Mouse (Mus musculus): ENCODE measurements around the gene Dtl.

Gene Dtl

GRCm38 (mm10) chr1:191575458-191576247 lies at the start of gene Dtl, which contains the start of gene Ints7:
Dtl (minus strand) TSS chr1:191575544.
Ints7 (plus strand) TSS chr1:191575636.
- in situ Hi-C loops (cut with MboI, MseI): no loop called here

DNA sequence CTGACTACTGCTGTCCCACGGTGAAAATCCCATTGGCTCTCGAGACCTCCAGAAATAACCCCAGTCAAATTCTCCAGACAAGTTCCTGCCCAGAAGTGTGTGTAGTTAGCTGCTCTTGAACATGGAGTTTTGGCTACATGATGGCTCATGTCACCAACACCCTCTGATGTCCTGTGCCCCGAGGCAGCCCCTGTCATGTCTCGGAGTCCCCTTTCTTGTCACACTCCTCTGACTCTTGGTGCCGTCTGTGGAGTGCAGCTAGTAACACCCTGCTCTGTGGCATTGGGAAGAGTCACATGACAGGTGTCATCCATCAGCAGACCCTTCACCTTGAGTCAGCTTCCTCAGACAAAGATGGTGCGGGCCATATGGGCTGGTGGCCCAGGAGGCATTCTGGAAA lies 49.7 kb upstream of the Dtl start:
- in situ Hi-C loops (cut with MboI, MseI): no loop called here

DNA sequence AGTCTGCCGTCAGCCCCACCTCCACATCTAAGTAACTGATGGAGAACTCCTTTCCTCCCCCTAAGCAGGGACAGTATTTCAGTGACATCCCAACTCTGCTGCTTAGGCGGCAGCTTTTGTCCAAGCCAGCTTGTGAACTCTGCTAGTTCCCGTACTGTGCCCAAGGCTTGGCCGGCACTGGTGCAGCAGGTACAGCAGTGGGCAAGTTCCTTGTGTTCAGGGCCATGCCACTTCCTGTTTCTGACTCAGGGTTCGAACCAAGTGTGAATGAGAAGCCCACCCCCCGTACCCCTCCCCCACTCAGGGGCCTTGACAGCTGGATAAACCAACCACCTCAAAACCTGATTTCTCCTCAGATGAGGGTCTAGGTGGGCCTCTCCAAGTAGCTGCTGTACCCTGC lies 49.1 kb upstream of the Dtl start:
- in situ Hi-C loops (cut with MboI, MseI): no loop called here

GRCm38 (mm10) chr1:191622801-191623200 lies 47.5 kb upstream of the Dtl start:
- in situ Hi-C loops (cut with MboI, MseI): no loop called here

- in situ Hi-C loops (cut with MboI, MseI): no loop called here
These were observed 45.8 kb upstream of the Dtl start for GRCm38 (mm10) chr1:191621096-191621495.

GRCm38 (mm10) chr1:191618067-191618766 lies 42.9 kb upstream of the Dtl start:
- in situ Hi-C loops (cut with MboI, MseI): no loop called here

- in situ Hi-C loops (cut with MboI, MseI): no loop called here
These were observed 42.2 kb upstream of the Dtl start for GRCm38 (mm10) chr1:191617589-191617988.

DNA sequence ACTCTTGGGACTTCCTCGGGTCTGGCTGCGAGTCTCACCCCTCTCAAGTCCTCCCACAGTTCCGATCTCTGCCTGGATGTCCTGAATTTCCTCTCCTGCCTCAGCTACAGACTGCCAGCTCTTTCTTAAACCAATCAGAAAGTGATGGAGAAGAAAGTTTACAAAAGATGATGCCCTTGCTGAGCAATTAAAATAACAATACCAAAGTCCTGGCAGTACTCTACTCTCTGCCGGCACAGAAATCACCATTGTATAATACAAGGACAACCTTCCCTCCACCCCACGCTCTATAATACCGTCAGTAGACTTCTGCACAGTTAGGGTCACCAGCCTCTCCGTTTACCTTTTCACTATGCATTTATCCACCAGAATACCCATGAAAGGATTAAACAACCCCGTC lies 40.9 kb upstream of the Dtl start:
- in situ Hi-C loops (cut with MboI, MseI): no loop called here

DNA sequence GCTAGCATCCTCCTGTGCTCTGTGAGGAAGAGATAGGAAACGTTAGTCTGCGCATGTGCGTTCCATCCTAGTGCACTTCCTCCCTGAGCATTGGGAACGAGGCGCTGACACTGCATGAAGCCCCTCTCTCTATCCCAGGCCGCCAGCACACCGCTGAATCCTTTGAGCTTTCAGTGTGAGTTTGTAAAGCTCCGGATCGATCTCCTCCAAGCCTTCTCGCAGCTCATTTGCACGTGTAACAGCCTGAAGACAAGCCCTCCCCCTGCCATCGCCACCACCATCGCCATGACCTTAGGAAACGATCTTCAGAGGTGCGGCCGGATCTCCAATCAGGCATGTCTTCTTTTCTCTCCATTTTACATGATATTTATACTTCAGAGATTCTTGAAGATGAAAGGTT lies 37.5 kb upstream of the Dtl start:
- in situ Hi-C loops (cut with MboI, MseI): no loop called here

GRCm38 (mm10) chr1:191611686-191612085 lies 36.3 kb upstream of the Dtl start:
- in situ Hi-C loops (cut with MboI, MseI): no loop called here

- in situ Hi-C loops (cut with MboI, MseI): no loop called here
These were observed 35.0 kb upstream of the Dtl start for GRCm38 (mm10) chr1:191610357-191610756.

DNA sequence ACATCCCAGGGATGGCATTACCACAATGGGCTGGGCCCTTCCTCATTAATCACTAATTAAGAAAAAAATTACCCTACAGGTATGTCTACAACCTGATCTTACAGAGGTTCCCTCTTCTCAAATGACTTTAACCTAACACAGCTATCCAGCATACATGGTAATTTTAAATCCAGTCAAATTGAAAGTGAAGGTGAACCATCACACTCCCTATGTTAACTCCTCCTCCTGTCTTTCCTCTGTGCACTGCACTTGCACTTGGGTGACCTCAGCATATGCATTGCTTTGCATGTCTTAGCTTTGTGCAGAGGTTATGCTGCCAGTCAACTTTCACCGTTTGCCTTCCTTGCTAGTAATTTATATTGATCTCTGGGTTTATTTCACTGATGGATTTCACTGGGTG lies 34.2 kb upstream of the Dtl start:
- in situ Hi-C loops (cut with MboI, MseI): no loop called here

GRCm38 (mm10) chr1:191609051-191609450 lies 33.7 kb upstream of the Dtl start:
- in situ Hi-C loops (cut with MboI, MseI): no loop called here

DNA sequence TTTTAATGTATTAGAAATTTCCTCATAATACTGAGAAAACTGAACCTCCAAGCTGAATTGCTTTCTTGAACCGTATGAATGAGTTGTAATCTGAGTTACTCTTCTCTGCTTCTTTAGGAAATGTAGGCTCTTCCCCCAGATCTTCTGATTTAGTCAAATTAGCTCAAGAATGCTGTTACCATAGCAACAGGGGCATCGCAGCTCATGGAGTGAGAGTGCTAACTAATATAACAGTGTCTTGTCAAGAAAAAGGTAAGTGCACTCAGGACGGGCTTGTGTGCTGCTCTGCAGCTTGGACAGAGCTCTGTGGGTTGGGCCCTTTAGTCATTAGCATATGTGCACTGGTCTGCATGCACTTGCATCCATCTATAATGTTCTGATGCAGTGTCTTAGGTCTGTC lies 29.3 kb upstream of the Dtl start:
- in situ Hi-C loops (cut with MboI, MseI): no loop called here

DNA sequence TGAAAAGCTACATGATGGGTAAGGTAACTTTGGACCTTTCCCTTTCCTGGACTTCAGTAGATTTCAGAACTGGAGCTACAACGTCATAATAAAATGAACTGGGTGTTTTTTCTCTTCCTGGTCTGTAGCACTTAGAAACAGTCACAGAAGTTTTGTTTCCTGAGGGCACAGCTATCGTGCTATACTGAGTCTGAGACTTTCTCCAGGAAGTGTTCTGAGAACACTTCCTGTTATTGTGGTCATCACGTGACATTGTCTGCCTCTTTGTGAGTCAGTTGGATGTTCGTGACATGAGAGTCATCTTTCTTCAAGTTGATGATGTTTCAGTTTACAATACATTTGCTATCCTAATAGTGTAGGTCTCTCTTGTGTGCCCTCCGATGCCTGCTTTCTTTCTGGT lies 23.9 kb upstream of the Dtl start:
- in situ Hi-C loops (cut with MboI, MseI): no loop called here

DNA sequence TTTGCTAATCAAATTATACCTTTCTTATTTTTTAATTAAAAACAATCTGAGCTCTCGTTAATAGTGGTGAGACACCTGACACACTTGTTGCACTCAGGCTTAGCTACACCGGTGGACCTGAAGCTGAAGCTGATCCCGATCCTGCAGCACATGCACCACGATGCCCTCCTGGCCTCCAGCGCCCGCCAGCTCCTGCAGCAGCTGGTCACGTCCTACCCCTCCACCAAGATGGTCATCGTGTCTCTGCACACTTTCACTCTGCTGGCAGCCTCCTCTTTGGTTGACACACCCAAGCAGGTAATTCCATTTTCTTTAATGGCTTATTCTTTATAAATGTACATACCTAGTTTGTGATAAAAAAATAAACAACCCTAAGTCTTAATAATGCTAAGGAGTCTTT lies 20.7 kb upstream of the Dtl start:
- in situ Hi-C loops (cut with MboI, MseI): no loop called here

GRCm38 (mm10) chr1:191592016-191592720 lies 16.8 kb upstream of the Dtl start:
- in situ Hi-C loops (cut with MboI, MseI): loop anchor here (5.0 kb wide), 1 partner anchor 225 kb away; no protein-coding TSS in a partner anchor

DNA sequence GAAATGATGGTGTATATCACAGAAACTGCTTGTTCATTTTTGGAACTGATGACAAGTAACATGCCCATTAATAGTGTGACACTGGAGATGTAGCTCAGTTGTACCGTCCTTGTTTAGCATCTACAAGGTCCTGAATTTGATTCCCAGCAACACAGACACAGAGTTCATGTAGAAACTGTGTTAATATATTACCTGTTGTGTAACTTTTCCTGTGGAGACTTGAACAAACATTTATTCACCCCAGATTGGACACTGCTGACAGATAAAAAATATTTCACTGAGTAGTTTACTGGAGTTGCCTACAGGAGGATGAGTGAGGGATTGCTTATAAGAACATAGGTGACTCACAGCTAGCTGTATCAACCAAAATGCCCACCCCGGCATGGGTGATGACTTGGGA lies 13.4 kb upstream of the Dtl start:
- in situ Hi-C loops (cut with MboI, MseI): no loop called here

GRCm38 (mm10) chr1:191587062-191587461 lies 11.7 kb upstream of the Dtl start:
- in situ Hi-C loops (cut with MboI, MseI): no loop called here

GRCm38 (mm10) chr1:191585704-191586103 lies 10.4 kb upstream of the Dtl start:
- in situ Hi-C loops (cut with MboI, MseI): no loop called here

GRCm38 (mm10) chr1:191584483-191584882 lies 9.1 kb upstream of the Dtl start:
- in situ Hi-C loops (cut with MboI, MseI): no loop called here

DNA sequence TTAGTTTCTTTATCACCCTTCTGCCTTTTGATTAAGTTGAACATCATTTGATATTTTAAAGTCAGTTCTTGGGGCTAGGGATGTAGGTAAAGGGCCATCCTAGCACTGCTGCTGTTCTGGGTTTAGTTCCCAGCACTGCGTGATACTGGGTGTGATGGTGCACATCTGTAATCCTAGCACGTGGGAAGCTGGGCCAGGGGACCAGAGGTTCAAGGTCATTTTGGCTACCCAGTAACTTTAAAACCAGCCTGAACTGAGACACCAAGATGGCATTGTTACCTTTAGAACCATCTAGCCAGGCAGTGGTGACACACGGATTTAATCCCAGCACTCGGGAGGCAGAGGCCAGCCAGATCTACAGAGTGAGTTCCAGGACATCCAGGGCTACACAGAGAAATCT lies 8.5 kb upstream of the Dtl start:
- in situ Hi-C loops (cut with MboI, MseI): no loop called here

- in situ Hi-C loops (cut with MboI, MseI): no loop called here
These were observed 6.3 kb upstream of the Dtl start for GRCm38 (mm10) chr1:191581641-191582040.

All from regulatory T cell (primary cell).